Mouse (Mus musculus) intestine, embryonic 16.5 days (tissue): Measurements from ENCODE around the gene Chrne. TPM values are rescaled to one million over a fixed set of nuclear protein-coding genes. Genes with fewer than 3 reads are reported as not detected.

Source experiments
- ATAC-seq: fragments of 200-750 bp; cut with Nextera tagmentation; 2 replicates; pipeline ENCODE4 v1.8.0; 2017; ENCODE audit warnings: moderate TSS enrichment, moderate library complexity
- H3K27ac ChIP-seq: fragments of 300-500 bp; sonication (generic); 2 replicates; pipeline ENCODE4 v1.5.1; 2014; ENCODE audit warnings: mild to moderate bottlenecking, low read length
- H3K27me3 ChIP-seq: fragments of 300-500 bp; sonication (generic); replicated peaks from 2 replicates; pipeline ENCODE4 v1.6.1; 2014; ENCODE audit warnings: low read length, control low read depth, mixed read lengths; ENCODE audit not compliant: control insufficient read depth, insufficient read depth
- H3K36me3 ChIP-seq: fragments of 300-500 bp; sonication (generic); 2 replicates; pipeline ENCODE4 v1.6.1; 2014; ENCODE audit warnings: low read length, control low read depth; ENCODE audit not compliant: control insufficient read depth, insufficient read depth
- H3K4me1 ChIP-seq: fragments of 300-500 bp; sonication (generic); 2 replicates; pipeline ENCODE4 v1.6.1; 2014; ENCODE audit warnings: low read length, control low read depth, mixed read lengths; ENCODE audit not compliant: control insufficient read depth, insufficient read depth
- H3K4me2 ChIP-seq: fragments of 300-500 bp; sonication (generic); 2 replicates; pipeline ENCODE4 v1.6.1; 2014; ENCODE audit warnings: low read depth, low read length, control low read depth
- H3K4me3 ChIP-seq: fragments of 300-500 bp; sonication (generic); 2 replicates; pipeline ENCODE4 v1.5.1; 2014; ENCODE audit warnings: mild to moderate bottlenecking, low read length
- H3K9ac ChIP-seq: fragments of 300-500 bp; sonication (generic); 2 replicates; pipeline ENCODE4 v1.6.1; 2014; ENCODE audit warnings: low read depth, low read length
- H3K9me3 ChIP-seq: fragments of 300-500 bp; sonication (generic); 2 replicates; pipeline ENCODE4 v1.6.1; 2016; ENCODE audit warnings: low read length, control low read depth; ENCODE audit not compliant: control insufficient read depth
- WGBS: fragments of 180-500 bp; shearing (Covaris S2); extraction: QIAGEN DNeasy Blood & Tissue Kit; methylation state at CpG from one replicate; pipeline ENCODE4 v1.1.7; 2014; 5-methylcytosine and 5-hydroxymethylcytosine counted together
- polyA plus RNA-seq: library from polyadenylated mRNA; unstranded; fragments of >200 nt; fragmentation: Nextera tagmentation; extraction: Ambion mirVana; gene quantifications from 2 replicates; pipeline ENCODE4 v1.2.1, GENCODE M21; 2015

The Chrne gene
- 0.17 TPM in 1 of 2 replicates, not detected in the other for polyA plus RNA-seq

GRCm38 (mm10) chr11:70619101-70619500 is at the start of gene Chrne:
Chrne (minus strand) TSS chr11:70619216.
- no peaks in the 10 kb centered on the region for H3K9me3 ChIP-seq
- H3K27me3 ChIP-seq, result no peaks in the 10 kb centered on the region
- H3K4me3 ChIP-seq, result no peak within 1 kb of the TSS
- H3K4me1 ChIP-seq, result peaks cover 10% of the 10 kb centered on the region
- ATAC-seq, result no peak
- no peak within 1 kb of the TSS for H3K9ac ChIP-seq
- WGBS, result 75% methylated on average over 1 of the region's 1 CpGs
- no peak within 1 kb of the TSS for H3K27ac ChIP-seq
- no peaks in the 10 kb centered on the region for H3K36me3 ChIP-seq
- no peak within 1 kb of the TSS for H3K4me2 ChIP-seq

DNA sequence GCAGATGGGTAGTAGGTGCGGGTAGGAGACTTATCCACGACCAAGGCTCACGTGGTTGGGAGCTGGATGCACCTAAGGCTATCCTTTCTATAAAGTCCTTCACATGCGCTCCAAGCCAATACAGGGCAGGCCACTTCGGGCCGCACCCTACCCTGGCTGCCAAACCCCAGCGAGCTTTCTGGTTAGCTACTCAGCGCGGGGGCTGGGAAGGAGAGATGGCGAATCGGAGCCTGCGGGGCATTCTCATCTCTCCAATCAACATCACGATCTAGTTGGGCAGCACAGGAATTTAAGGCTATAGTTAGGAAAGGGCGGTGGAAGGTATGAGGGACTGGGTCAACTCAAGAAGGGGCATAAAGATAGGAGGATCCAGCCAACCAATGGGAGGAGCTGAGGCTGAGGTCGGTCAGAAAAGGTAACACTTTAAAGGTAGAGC is 49.3 kb upstream of the Chrne start:
- H3K4me3 ChIP-seq, result peak overlapping the region; percentile 71
- H3K27me3 ChIP-seq, result no peaks in the 10 kb centered on the region
- no peaks in the 10 kb centered on the region for H3K9me3 ChIP-seq
- peaks cover 10% of the 10 kb centered on the region for H3K36me3 ChIP-seq
- H3K4me2 ChIP-seq, result peak overlapping the region; percentile 77
- WGBS, result under 1% methylated on average over 15 of the region's 15 CpGs
- peak overlapping the region; percentile 67 for H3K9ac ChIP-seq
- peak overlapping the region; percentile 84 for H3K27ac ChIP-seq
- peaks cover 13% of the 10 kb centered on the region for H3K4me1 ChIP-seq
- peak; percentile 68 for ATAC-seq

DNA sequence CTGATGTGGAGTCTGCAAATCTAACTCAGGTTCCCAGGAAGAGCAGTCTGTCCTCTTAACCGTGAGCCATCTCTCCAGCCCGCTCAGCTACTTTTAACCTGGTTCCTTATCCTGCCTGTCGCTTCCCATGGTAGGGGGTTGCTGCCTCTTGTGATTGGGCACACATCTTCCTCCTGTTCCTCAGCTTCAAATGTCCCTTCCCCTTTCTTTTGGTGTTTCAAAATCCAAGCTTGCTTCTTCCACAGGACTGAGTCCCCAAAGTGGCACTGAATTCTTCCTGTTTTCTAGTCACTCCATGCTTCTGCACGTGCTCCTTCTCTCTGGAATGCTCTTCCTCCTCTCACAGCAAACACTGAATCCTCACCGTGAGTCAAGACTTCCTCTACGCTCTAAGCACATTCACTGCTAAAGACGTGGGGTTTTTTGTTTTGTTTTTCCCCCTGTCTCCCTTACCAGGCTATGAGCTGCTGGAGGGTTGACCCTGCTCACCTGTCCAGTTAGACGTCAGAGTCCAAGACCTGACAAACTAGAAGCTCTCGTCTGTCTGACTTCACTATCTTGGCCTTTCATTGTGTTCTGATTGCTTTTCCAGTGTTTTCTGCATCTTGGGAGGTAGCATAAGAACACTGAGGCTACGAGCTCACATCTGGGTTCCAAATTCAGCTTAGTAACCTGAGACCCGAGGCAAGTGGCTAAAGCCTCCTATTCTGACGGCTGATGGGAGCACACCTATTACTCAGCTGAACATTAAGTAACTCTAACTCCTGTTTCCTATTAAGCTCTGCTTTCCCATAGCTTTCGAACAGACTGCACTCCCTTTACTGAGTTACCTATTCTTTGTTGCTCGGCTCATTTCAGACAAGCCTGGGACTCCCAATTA is 48.5 kb upstream of the Chrne start:
- ATAC-seq, result no peak
- peaks cover 12% of the 10 kb centered on the region for H3K36me3 ChIP-seq
- peak overlapping the region; percentile 77 for H3K4me2 ChIP-seq
- H3K4me1 ChIP-seq, result peaks cover 13% of the 10 kb centered on the region
- peak overlapping the region; percentile 71 for H3K4me3 ChIP-seq
- 62% methylated on average over 14 of the region's 14 CpGs for WGBS
- peak overlapping the region; percentile 84 for H3K27ac ChIP-seq
- H3K9ac ChIP-seq, result peak overlapping the region; percentile 67
- no peaks in the 10 kb centered on the region for H3K9me3 ChIP-seq
- no peaks in the 10 kb centered on the region for H3K27me3 ChIP-seq

- no peak overlapping the region for H3K4me2 ChIP-seq
- H3K4me3 ChIP-seq, result no peak overlapping the region
- peaks cover 13% of the 10 kb centered on the region for H3K4me1 ChIP-seq
- H3K27ac ChIP-seq, result no peak overlapping the region
- H3K9ac ChIP-seq, result no peak overlapping the region
- 94% methylated on average over 8 of the region's 8 CpGs for whole genome bisulfite sequencing
- H3K9me3 ChIP-seq, result no peaks in the 10 kb centered on the region
- H3K27me3 ChIP-seq, result no peaks in the 10 kb centered on the region
- peaks cover 12% of the 10 kb centered on the region for H3K36me3 ChIP-seq
- no peak for ATAC-seq
Observed at GRCm38 (mm10) chr11:70666687-70667086, 47.7 kb upstream of the Chrne start.

- Histone ChIP-seq H3K9me3 (no peaks in the 10 kb centered on the region), H3K27me3 (no peaks in the 10 kb centered on the region), H3K36me3 (peaks cover 12% of the 10 kb centered on the region), H3K4me3 (no peak overlapping the region), H3K4me1 (peaks cover 2% of the 10 kb centered on the region; the same call in 1 of the 2 replicates), H3K27ac (no peak overlapping the region), H3K9ac (no peak overlapping the region), H3K4me2 (no peak overlapping the region)
- no peak for ATAC-seq
- WGBS, result 92% methylated on average over 9 of the region's 9 CpGs
Observed at GRCm38 (mm10) chr11:70664741-70665140, 45.7 kb upstream of the Chrne start.

DNA sequence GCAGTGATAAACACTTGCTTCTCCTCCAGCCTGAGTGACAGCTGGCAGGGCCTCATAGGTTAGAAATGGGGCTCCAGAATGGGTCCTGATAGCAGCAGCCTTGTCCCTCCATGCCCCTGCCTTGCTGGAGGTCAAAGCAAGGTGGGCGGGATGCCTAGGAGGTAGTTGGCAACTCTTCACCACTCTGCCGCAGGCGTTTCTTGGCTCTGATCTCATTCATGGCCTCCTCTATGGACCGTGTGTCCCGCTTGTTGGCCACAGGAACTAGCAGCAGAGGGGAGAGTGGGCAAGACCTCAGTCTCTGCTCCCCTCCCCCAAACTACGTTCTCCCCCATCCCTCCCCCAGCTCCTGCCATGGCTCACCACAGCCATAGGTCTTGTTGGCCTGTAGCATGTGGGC is 44.9 kb upstream of the Chrne start:
- Histone ChIP-seq H3K4me1 (peaks cover 5% of the 10 kb centered on the region), H3K9me3 (no peaks in the 10 kb centered on the region), H3K4me3 (no peak overlapping the region), H3K27me3 (no peaks in the 10 kb centered on the region), H3K9ac (no peak overlapping the region), H3K36me3 (peaks cover 12% of the 10 kb centered on the region), H3K4me2 (no peak overlapping the region), H3K27ac (no peak overlapping the region)
- WGBS, result 89% methylated on average over 6 of the region's 6 CpGs
- no peak for ATAC-seq

GRCm38 (mm10) chr11:70663101-70663500 is 44.1 kb upstream of the Chrne start:
- H3K27me3 ChIP-seq, result no peaks in the 10 kb centered on the region
- ATAC-seq, result no peak
- H3K4me3 ChIP-seq, result no peak overlapping the region
- no peak overlapping the region for H3K4me2 ChIP-seq
- no peaks in the 10 kb centered on the region for H3K9me3 ChIP-seq
- H3K4me1 ChIP-seq, result peaks cover 10% of the 10 kb centered on the region
- 93% methylated on average over 8 of the region's 8 CpGs for WGBS
- H3K9ac ChIP-seq, result no peak overlapping the region
- no peak overlapping the region for H3K27ac ChIP-seq
- peaks cover 12% of the 10 kb centered on the region for H3K36me3 ChIP-seq

DNA sequence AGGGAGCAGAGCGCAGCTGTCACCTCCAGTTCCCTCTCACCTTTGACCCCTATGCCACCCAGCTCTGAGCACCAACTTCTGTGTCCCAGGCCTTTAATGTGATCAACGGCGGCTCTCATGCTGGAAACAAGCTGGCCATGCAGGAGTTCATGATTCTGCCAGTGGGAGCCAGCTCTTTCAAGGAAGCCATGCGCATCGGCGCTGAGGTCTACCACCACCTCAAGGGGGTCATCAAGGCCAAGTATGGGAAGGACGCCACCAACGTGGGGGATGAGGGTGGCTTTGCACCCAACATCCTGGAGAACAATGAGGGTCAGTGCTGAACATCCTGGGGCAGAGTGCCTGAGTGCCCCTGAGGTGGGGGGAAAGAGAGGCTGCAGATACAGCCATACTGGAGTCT is 41.6 kb upstream of the Chrne start:
- no peak overlapping the region for H3K4me3 ChIP-seq
- no peak for ATAC-seq
- H3K36me3 ChIP-seq, result peaks cover 12% of the 10 kb centered on the region
- H3K4me1 ChIP-seq, result peaks cover 31% of the 10 kb centered on the region
- H3K9ac ChIP-seq, result no peak overlapping the region
- no peaks in the 10 kb centered on the region for H3K9me3 ChIP-seq
- H3K27ac ChIP-seq, result no peak overlapping the region
- 88% methylated on average over 8 of the region's 8 CpGs for WGBS
- no peak overlapping the region for H3K4me2 ChIP-seq
- no peaks in the 10 kb centered on the region for H3K27me3 ChIP-seq

- Histone ChIP-seq H3K4me3 (no peak overlapping the region), H3K9me3 (no peaks in the 10 kb centered on the region), H3K27me3 (no peaks in the 10 kb centered on the region), H3K36me3 (peaks cover 2% of the 10 kb centered on the region; the same call in 1 of the 2 replicates), H3K4me2 (no peak overlapping the region), H3K4me1 (peaks cover 31% of the 10 kb centered on the region), H3K27ac (no peak overlapping the region), H3K9ac (0 out of 2 replicates have a peak overlapping the region, but pooled peaks have one; percentile 33)
- ATAC-seq, result no peak
- WGBS, result 57% methylated on average over 8 of the region's 8 CpGs
Observed at GRCm38 (mm10) chr11:70658942-70659341, 39.9 kb upstream of the Chrne start.
